Mouse (Mus musculus): ENCODE results near the gene Setd4. TPM values are rescaled to one million over a fixed set of nuclear protein-coding genes. Genes with fewer than 3 reads are reported as not detected.

Setd4 gene
- 5.0 and 5.1 TPM in 2 replicates for polyA plus RNA-seq (2012; rRNA removed)

DNA sequence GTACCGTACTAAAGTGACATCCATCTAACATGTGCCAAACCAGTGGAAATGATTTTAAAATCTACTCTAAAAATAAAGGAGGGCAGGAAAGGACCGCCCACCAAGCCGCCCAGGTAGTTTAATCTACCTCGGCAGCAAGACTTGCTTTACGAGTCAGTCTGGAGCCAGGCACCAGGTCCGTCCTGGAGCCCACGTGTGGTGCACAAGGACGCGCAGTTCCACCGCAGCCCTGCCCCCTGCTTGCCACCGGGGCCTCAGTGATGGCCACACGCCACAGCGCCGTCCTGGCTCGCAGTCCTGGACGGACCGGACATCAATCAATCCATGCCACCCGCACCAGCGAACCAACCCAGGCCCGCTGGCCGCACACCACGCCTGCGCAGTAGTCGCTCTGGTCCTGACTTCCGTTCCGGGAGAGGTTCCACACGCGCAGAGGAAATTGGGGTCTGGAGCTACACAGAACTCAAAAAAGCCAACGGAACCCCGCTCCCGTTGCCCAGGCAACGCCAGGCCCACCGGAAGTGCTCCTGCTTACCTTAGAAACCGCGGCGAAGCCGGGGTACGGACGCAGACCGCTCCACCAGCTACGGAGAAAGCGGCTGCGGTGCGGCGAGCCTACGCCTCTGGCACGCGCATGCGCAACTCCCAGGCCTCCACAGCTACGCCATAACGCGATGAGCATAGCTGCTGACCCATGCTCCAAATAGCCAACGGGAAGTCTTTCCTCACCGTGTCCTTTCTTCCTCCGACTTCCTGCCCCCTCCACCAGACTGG is at the start of gene Setd4:
Gene Setd4, minus strand, starts transcription at position 625 of the 774 bp plus-strand sequence.

DNA sequence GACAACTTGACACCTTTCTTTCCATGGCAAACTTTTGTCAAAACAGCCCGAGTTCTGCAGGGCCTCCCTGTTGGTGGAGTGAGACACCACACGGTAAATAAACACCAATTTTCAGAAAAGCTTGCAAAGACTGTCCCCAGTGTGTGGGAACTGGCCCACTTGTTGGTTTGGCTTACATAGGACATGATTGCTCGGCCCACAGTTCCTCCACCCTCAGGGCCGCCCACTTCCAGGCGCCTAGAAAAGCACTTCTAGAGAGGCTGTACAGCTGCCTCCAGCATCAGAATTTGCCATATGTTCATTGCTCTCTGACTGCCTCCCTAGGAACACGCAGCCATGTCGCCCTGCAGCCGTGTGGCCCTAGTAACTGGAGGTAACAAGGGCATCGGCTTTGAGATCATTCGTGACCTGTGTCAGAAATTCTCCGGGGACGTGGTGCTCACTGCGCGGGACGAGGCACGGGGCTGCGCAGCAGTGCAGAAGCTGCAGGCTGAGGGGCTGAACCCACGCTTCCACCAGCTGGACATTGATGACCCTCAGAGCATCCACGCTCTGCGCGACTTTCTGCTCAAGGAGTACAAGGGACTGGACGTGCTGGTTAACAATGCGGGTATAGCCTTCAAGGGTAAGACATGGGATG is 24.0 kb upstream of the Setd4 start, which contains the start of gene Gm5678:
Gene Gm5678, plus strand, starts transcription at position 337 of the 640 bp plus-strand sequence.

DNA sequence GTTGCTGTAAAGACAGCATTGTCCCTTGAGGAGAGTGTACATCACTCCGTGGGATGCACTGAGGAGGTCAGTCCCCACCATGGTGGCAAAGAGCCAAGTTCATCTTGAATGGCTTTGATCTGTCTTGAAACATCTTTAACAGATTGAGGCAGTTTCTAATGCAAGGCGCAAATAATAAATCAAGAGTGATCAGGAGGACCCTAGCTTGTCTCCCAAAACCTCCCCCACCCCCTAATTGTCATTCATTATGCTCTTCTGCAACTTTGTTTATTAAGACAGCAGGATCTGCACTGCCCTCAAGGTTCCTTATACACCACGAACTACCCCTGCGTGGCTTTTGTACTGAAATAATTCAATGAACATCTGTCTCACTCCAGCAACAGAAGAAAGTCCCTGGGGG is 1.7 kb upstream of the Setd4 start, which contains the start of gene Cbr1:
Gene Cbr1, plus strand, starts transcription at position 301 of the 400 bp plus-strand sequence.

Other genes starting within 250 kb of the Setd4 start
- gene Cbr1, start 1.8 kb upstream of the Setd4 start, polyA plus RNA-seq (2012; rRNA removed): 78.9 and 125 TPM in 2 replicates
- gene Gm5678, start 24.0 kb upstream of the Setd4 start, polyA plus RNA-seq (2012; rRNA removed): 0.05 TPM in 1 of 2 replicates, not detected in the other
- gene Cbr3, start 79.2 kb upstream of the Setd4 start, polyA plus RNA-seq (2012; rRNA removed): 0.88 and 1.4 TPM in 2 replicates
- gene Dop1b, start 107.8 kb upstream of the Setd4 start, polyA plus RNA-seq (2012; rRNA removed): 12.9 and 15.1 TPM in 2 replicates
- gene Morc3, start 228.1 kb upstream of the Setd4 start, polyA plus RNA-seq (2012; rRNA removed): 12.7 TPM in 2 replicates